Mouse (Mus musculus): ENCODE measurements at regions not wholly inside any gene's neighbourhood (a gene's known extent, or its start where the extent isn't known, plus 50 kb on each side); places are given as distances from the start of the nearest gene placed in this dataset.

DNA sequence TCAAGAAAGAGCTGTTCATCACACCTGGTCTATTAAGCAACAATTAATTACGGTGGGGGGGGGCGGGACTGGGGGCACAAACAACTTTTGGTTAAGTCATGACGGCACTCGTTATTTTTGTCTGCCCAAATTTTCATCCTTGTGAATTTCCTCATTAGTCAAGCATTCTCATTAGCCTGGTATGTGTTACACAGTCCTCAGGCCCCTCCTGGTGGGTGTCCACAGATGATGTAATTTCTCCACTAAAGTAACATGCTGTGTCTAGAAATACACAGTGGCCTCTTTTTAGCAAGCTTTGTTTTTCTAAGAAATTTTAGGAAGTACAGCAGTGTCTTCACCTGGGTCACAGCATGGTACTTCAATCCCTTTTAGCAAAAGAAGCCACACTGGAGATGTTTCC is 118.2 kb downstream of the Gja1 start:
- H3K4me1 ChIP-seq (ENCODE audit: control insufficient read depth in 1 of 2, insufficient read depth in 2 of 2, low read length in 2 of 2) = no peaks in the 10 kb centered on the region
- H3K79me2 ChIP-seq (ENCODE audit: control insufficient read depth, insufficient read depth, low read length, poor library complexity) = no peaks in the 10 kb centered on the region
- DNase-seq (ENCODE audit: low read depth, low spot score) = no peak
- TF ChIP-seq ZKSCAN1 (IDR thresholded peaks at IDR 0.05; ENCODE audit: low read depth, low read length) (no peak), RCOR1 (IDR thresholded peaks at IDR 0.05; ENCODE audit: low read depth, low read length) (no peak), UBTF (IDR thresholded peaks at IDR 0.05; ENCODE audit: borderline replicate concordance, insufficient read depth, low read depth, low read length) (no peak), MYB (IDR thresholded peaks at IDR 0.05; ENCODE audit: low read depth, low read length) (no peak), POLR2AphosphoS5 (IDR thresholded peaks at IDR 0.05; ENCODE audit: borderline replicate concordance, low read depth, low read length) (no peak), TCF12 (IDR thresholded peaks at IDR 0.05; ENCODE audit: low read depth, low read length) (no peak), NELFE (IDR thresholded peaks at IDR 0.05; ENCODE audit: low read depth, low read length) (no peak), KAT2A (conservative IDR thresholded peaks at IDR 0.05; ENCODE audit: low read depth, low read length) (no peak), SIN3A (IDR thresholded peaks at IDR 0.05; ENCODE audit: low read length) (no peak), GATA1 (IDR thresholded peaks at IDR 0.05; ENCODE audit: low read depth, low read length) (no peak), MEF2A (IDR thresholded peaks at IDR 0.05; ENCODE audit: extremely low read depth, insufficient replicate concordance, low read depth, low read length, poor library complexity, severe bottlenecking) (no peak), MXI1 (IDR thresholded peaks at IDR 0.05; ENCODE audit: low read depth, low read length) (no peak), ZNF384 (IDR thresholded peaks at IDR 0.05; ENCODE audit: low read depth, low read length) (no peak), ELF1 (IDR thresholded peaks at IDR 0.05; ENCODE audit: low read depth, low read length) (no peak), SMC3 (IDR thresholded peaks at IDR 0.05; ENCODE audit: low read depth, low read length) (no peak), CHD2 (IDR thresholded peaks at IDR 0.05; ENCODE audit: low read length) (no peak), POLR2AphosphoS2 (IDR thresholded peaks at IDR 0.05; ENCODE audit: low read length) (no peak)
- H3K27me3 ChIP-seq (ENCODE audit: control insufficient read depth in 1 of 2, insufficient read depth in 2 of 2, low read length in 2 of 2) = no peaks in the 10 kb centered on the region
- H3K4me3 ChIP-seq (ENCODE audit: control insufficient read depth in 1 of 2, insufficient read depth in 1 of 2, low read depth in 2 of 2, low read length in 2 of 2) = no peak overlapping the region
- H3K9ac ChIP-seq (ENCODE audit: control insufficient read depth, low read depth, low read length, poor library complexity, severe bottlenecking) = no peak overlapping the region
- H3K27ac ChIP-seq (ENCODE audit: control insufficient read depth, low read depth, low read length) = no peak overlapping the region
- H3K36me3 ChIP-seq (ENCODE audit: control insufficient read depth in 1 of 2, insufficient read depth in 2 of 2, low read length in 2 of 2) = no peaks in the 10 kb centered on the region
- H3K9me3 ChIP-seq (replicated peaks; ENCODE audit: insufficient read depth, low read length) = no peaks in the 10 kb centered on the region

DNA sequence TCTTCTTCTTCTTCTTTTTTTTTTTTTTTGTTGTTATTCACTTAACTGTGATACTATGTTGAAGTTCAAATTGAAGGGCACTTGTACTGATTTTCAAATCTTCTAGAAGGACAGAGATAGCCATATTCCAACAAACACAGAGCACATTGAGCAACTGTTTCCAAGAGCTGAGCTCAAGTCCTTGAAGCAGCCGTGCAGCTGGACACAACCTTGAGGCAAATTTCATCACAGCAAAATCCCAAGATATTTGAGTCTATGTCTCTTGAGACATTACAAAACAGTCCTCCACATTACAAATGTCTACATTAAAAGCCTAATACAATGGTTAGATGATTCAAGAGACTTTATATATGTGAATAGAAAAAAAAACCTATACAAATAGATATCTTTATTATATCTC is 141.9 kb downstream of the Gja1 start:
- Histone ChIP-seq H3K27ac (ENCODE audit: control insufficient read depth, low read depth, low read length) (no peak overlapping the region), H3K79me2 (ENCODE audit: control insufficient read depth, insufficient read depth, low read length, poor library complexity) (no peaks in the 10 kb centered on the region), H3K9ac (ENCODE audit: control insufficient read depth, low read depth, low read length, poor library complexity, severe bottlenecking) (no peak overlapping the region), H3K36me3 (ENCODE audit: control insufficient read depth in 1 of 2, insufficient read depth in 2 of 2, low read length in 2 of 2) (no peaks in the 10 kb centered on the region), H3K4me3 (ENCODE audit: control insufficient read depth in 1 of 2, insufficient read depth in 1 of 2, low read depth in 2 of 2, low read length in 2 of 2) (no peak overlapping the region), H3K27me3 (ENCODE audit: control insufficient read depth in 1 of 2, insufficient read depth in 2 of 2, low read length in 2 of 2) (no peaks in the 10 kb centered on the region), H3K4me1 (ENCODE audit: control insufficient read depth in 1 of 2, insufficient read depth in 2 of 2, low read length in 2 of 2) (no peaks in the 10 kb centered on the region), H3K9me3 (replicated peaks; ENCODE audit: insufficient read depth, low read length) (no peaks in the 10 kb centered on the region)
- no peak for DNase-seq (ENCODE audit: low read depth, low spot score)
- no peak for TF ChIP-seq EP300 (IDR thresholded peaks at IDR 0.05; ENCODE audit: low read depth in 1 of 2, low read length in 2 of 2)
- TF ChIP-seq NRF1 (IDR thresholded peaks at IDR 0.05; ENCODE audit: insufficient read depth, low read depth, low read length, poor library complexity, severe bottlenecking) = no peak
- no peak for TF ChIP-seq UBTF (IDR thresholded peaks at IDR 0.05; ENCODE audit: borderline replicate concordance, insufficient read depth, low read depth, low read length)
- TF ChIP-seq ELF1 (IDR thresholded peaks at IDR 0.05; ENCODE audit: low read depth, low read length) = no peak
- TF ChIP-seq BHLHE40 (IDR thresholded peaks at IDR 0.05; ENCODE audit: borderline replicate concordance, low read depth, low read length) = no peak
- TF ChIP-seq RAD21 (IDR thresholded peaks at IDR 0.05; ENCODE audit: low read depth, low read length) = no peak
- no peak for TF ChIP-seq ZMIZ1 (IDR thresholded peaks at IDR 0.05; ENCODE audit: low read depth, low read length)
- TF ChIP-seq CTCF (IDR thresholded peaks at IDR 0.05 in 2 of 3, conservative IDR thresholded peaks at IDR 0.05 in 1 of 3; ENCODE audit: control insufficient read depth in 1 of 3, insufficient read depth in 1 of 3, low read depth in 2 of 3, low read length in 3 of 3, poor library complexity in 1 of 3, severe bottlenecking in 1 of 3) = no peak
